Comparison of ENCODE assay signal across 16 mouse cellular contexts in the genomic region with DNA sequence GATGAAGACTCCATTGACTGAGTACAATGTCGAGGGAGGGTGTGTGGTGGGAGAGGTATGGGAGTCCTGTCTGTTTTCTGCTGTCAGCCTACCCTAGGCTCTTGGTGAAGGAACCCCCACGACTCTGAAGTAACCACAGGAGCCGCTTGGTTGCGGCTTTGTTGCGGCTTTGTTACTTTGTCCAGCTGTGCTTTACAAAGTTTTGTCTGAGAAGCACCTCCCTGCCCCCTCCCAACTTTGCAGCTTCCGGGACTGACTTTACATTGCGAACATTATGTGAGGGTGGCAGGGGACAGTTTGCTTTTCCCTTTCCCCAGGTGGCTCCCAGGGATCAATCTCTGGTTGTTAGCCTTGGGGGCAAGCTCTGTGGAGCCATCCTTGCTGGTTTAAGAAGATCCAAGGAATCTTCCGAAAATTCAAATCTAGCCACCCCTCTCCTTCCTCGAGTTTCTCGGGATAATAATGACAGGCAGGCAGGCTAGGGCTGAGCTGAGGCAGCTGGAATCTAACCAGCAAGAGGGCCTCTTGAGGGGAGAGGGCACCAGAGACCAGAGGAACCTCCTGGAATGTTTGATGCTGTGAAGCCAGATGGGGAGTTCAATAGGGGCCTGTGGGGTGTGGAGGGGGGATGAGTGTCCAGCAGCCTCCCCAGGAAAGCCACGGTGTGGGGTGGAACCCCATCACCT. TPM values are rescaled to one million over a fixed set of nuclear protein-coding genes. Genes with fewer than 3 reads are reported as not detected.
DNase-seq lines count a peak whose midpoint lies in the region; ATAC-seq lines count a peak whose summit lies in the region.
"Had no signal": no experiment of that assay in that cellular context is flagged by ENCODE, and none has a peak within 500 bp of the region (broad histone marks: within the 10 kb centered on the region; RNA-seq: fewer than 3 reads in every experiment).

No protein-coding gene starts in this region.

- no peak overlapping the region for H3K4me3 ChIP-seq in kidney, embryonic 15.5 days (replicated peaks)
- H3K4me3 ChIP-seq: gastrocnemius, adult 2 months; liver, embryonic 15.5 days; midbrain, embryonic 12.5 days had no signal

- intact Hi-C loops in heart, postnatal 10 days (cut with DNase I), result no loop called here

- ATAC-seq in kidney, embryonic 15.5 days (replicated peaks; ENCODE audit: low FRiP score), result no peak
- ATAC-seq: forebrain, embryonic 16.5 days had no signal

- WGBS in kidney, embryonic 15.5 days, result 40% methylated on average over 11 of the region's 11 CpGs

- H3K4me1 ChIP-seq in kidney, embryonic 15.5 days, result peaks cover 59% of the 10 kb centered on the region
- H3K4me1 ChIP-seq: liver, embryonic 15.5 days had no signal

- H3K36me3 ChIP-seq in kidney, embryonic 15.5 days, result no peaks in the 10 kb centered on the region
- H3K36me3 ChIP-seq: liver, embryonic 15.5 days; midbrain, embryonic 12.5 days had no signal

- DNase-seq in kidney, postnatal 36 days, result no peak
- peak; percentile 67 for DNase-seq in lung, postnatal 10 days
- DNase-seq in lung, postnatal 14 days, result no peak
- peak; percentile 33 for DNase-seq in naive thymus-derived CD4-positive, alpha-beta T cell, adult 2 months (ENCODE audit: low read depth)
- DNase-seq in thymus, postnatal 4 days, result peak; percentile 59
- no peak for DNase-seq in heart, postnatal 10 days
- DNase-seq: cerebellum, postnatal 36 days; gastrocnemius, adult 2 months; kidney, adult 2 months; layer of hippocampus, postnatal 36 days; left cerebral cortex, postnatal 4 days; right cerebral cortex, postnatal 14 days had no signal

- no peaks in the 10 kb centered on the region for H3K9me3 ChIP-seq in kidney, embryonic 15.5 days (replicated peaks)
- H3K9me3 ChIP-seq: liver, embryonic 15.5 days; midbrain, embryonic 12.5 days had no signal

- no peak overlapping the region for H3K9ac ChIP-seq in kidney, embryonic 15.5 days
- H3K9ac ChIP-seq: liver, embryonic 15.5 days; midbrain, embryonic 12.5 days had no signal

- peak overlapping the region; percentile 82 for H3K27ac ChIP-seq in kidney, embryonic 15.5 days
- H3K27ac ChIP-seq: gastrocnemius, adult 2 months; liver, embryonic 15.5 days; midbrain, embryonic 12.5 days had no signal

- H3K4me2 ChIP-seq in kidney, embryonic 15.5 days, result peak overlapping the region; percentile 25; the same call in 1 of the 2 replicates
- H3K4me2 ChIP-seq: liver, embryonic 15.5 days; midbrain, embryonic 12.5 days had no signal

- no peaks in the 10 kb centered on the region for H3K27me3 ChIP-seq in kidney, embryonic 15.5 days
- H3K27me3 ChIP-seq: liver, embryonic 15.5 days; midbrain, embryonic 12.5 days had no signal

RNA-seq across cellular contexts. Expression of a gene that starts 59.1 kb away (rescaled TPM):
- polyA plus RNA-seq in kidney, embryonic 15.5 days (2015; fragmentation: Nextera tagmentation; extraction: Ambion mirVana), result 0.17 and 0.22 TPM in 2 replicates
- under 1 TPM; 0.12 TPM for total RNA-seq in heart, postnatal 10 days (2021)

Comparison
In these comparisons a context has a peak if more than half of its experiments do, and no peak if none do; other contexts are left out.
1. DNase-seq: peak in lung, postnatal 10 days (single experiment), naive thymus-derived CD4-positive, alpha-beta T cell, adult 2 months (single experiment) and thymus, postnatal 4 days (single experiment); none in kidney, postnatal 36 days (0 of 2), lung, postnatal 14 days (single experiment) and heart, postnatal 10 days (0 of 2).